ENCODE assay signal across 8 mouse cellular contexts in the genomic region with DNA sequence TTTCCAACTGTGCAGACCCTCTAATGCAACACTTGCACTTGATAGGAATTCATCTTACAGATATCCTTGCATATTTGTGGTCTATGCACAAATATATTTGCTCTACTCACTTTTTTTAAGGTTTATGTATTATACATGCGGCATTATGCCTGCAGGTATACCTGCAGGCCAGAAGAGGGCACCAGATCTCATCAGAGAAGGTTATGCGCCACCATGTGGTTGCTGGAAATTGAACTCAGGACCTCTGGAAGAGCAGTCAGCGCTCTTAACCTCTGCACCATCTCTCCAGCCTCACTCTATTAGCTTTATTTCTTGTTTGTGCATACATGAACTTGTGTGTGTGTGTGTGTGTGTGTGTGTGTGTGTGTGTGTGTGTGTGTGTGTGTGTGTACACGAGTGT. TPM values are rescaled to one million over a fixed set of nuclear protein-coding genes. Genes with fewer than 3 reads are reported as not detected.
DNase-seq lines count a peak whose midpoint lies in the region; ATAC-seq and TF ChIP-seq lines count a peak whose summit lies in the region.

No protein-coding gene starts in this region.

- TF ChIP-seq CTCF in layer of hippocampus, adult 2 months (conservative IDR thresholded peaks at IDR 0.05): peak; percentile 83
- TF ChIP-seq CTCF in G1E (IDR thresholded peaks at IDR 0.05; ENCODE audit: low read depth, low read length): peak; percentile 68
- TF ChIP-seq CTCF in lung, adult 2 months (IDR thresholded peaks at IDR 0.05; ENCODE audit: insufficient read depth, low read length): peak; percentile 67

- peaks cover 4% of the 10 kb centered on the region for H3K4me1 ChIP-seq in G1E (ENCODE audit: insufficient read depth, low read depth, low read length)
- peaks cover 5% of the 10 kb centered on the region; the same call in 1 of the 2 replicates for H3K4me1 ChIP-seq in lung, adult 2 months (ENCODE audit: control insufficient read depth, insufficient read depth, low read length)

- peaks cover 26% of the 10 kb centered on the region for H3K27me3 ChIP-seq in G1E (ENCODE audit: insufficient read depth, low read length)

- no peak overlapping the region for H3K4me3 ChIP-seq in layer of hippocampus, adult 2 months
- no peak overlapping the region for H3K4me3 ChIP-seq in G1E (ENCODE audit: low read depth, low read length)
- H3K4me3 ChIP-seq in lung, adult 2 months (replicated peaks; ENCODE audit: extremely low read depth, low read depth, low read length): no peak overlapping the region

- H3K27ac ChIP-seq in layer of hippocampus, adult 2 months: no peak overlapping the region

- no peak for ATAC-seq in G1E (ENCODE audit: extremely low read depth, insufficient number of reproducible peaks, low FRiP score, poor library complexity, severe bottlenecking)

- no peak for DNase-seq in layer of hippocampus, adult 2 months (ENCODE audit: low spot score in 2 of 2)
- no peak for DNase-seq in layer of hippocampus, adult 9-11 months
- no peak for DNase-seq in G1E (ENCODE audit: low spot score)
- peak; percentile 55 for DNase-seq in c-Kit-positive CD71-positive TER-119-negative erythroid progenitor cells, embryonic 14.5 days (ENCODE audit: low read depth)
- no peak for DNase-seq in lung, adult 2 months
- DNase-seq in thymus, postnatal 0 days (ENCODE audit: low spot score): peak; percentile 73
- DNase-seq in layer of hippocampus, postnatal 25 days (ENCODE audit: extremely low spot score in 1 of 2, low spot score in 1 of 2): no peak
- DNase-seq in left cerebral cortex, adult 9 months (ENCODE audit: low spot score in 2 of 2): no peak

- H3K9me3 ChIP-seq in G1E (replicated peaks): no peaks in the 10 kb centered on the region

- TF ChIP-seq POLR2A in lung, adult 2 months (IDR thresholded peaks at IDR 0.05; ENCODE audit: borderline replicate concordance, extremely low read depth, low read depth, low read length): no peak

- no peaks in the 10 kb centered on the region for H3K36me3 ChIP-seq in G1E (replicated peaks)

- WGBS in lung, adult 2 months: 33% methylated on average over 4 of the region's 4 CpGs

RNA-seq across cellular contexts. Expression of a gene that starts 9.9 kb away (rescaled TPM):
- total RNA-seq in layer of hippocampus, adult 2 months (2021): 10 to 100 TPM; 10.1 to 10.2 TPM
- total RNA-seq in G1E (2014; fragmentation: Nextera tagmentation) (37.2 and 56.6 TPM in 2 replicates), G1E (2017) (15.9 and 20.6 TPM in 2 replicates)
- polyA plus RNA-seq in G1E (2012): 0.97 and 1.7 TPM in 2 replicates
- polyA plus RNA-seq in lung, adult 2 months (2012; rRNA removed): 7.4 and 9.3 TPM in 2 replicates
- 31.7 and 35.8 TPM in 2 replicates for polyA plus RNA-seq in thymus, postnatal 0 days (2015; fragmentation: Nextera tagmentation; extraction: Ambion mirVana)
- 10 to 100 TPM; 10.7 to 11.1 TPM for total RNA-seq in layer of hippocampus, postnatal 25 days (2021)

RNA-seq across cellular contexts. Expression of a gene that starts 29.3 kb away (rescaled TPM):
- 10 to 100 TPM; 13.2 to 14.5 TPM for total RNA-seq in layer of hippocampus, adult 2 months (2021)
- total RNA-seq in G1E (2014; fragmentation: Nextera tagmentation) (1.9 and 2.3 TPM in 2 replicates), G1E (2017) (1.0 and 1.7 TPM in 2 replicates)
- polyA plus RNA-seq in G1E (2012): 0.09 and 0.22 TPM in 2 replicates
- polyA plus RNA-seq in lung, adult 2 months (2012; rRNA removed): 7.9 and 11.5 TPM in 2 replicates
- polyA plus RNA-seq in thymus, postnatal 0 days (2015; fragmentation: Nextera tagmentation; extraction: Ambion mirVana): 1.4 and 1.6 TPM in 2 replicates
- total RNA-seq in layer of hippocampus, postnatal 25 days (2021): 10 to 100 TPM; 10.5 to 14.8 TPM

RNA-seq across cellular contexts. Expression of a gene that starts 29.6 kb away (rescaled TPM):
- total RNA-seq in layer of hippocampus, adult 2 months (2021): 10 to 100 TPM; 14.3 to 14.6 TPM
- not detected in 2 replicates for total RNA-seq in G1E (2014; fragmentation: Nextera tagmentation)
- 0.93 and 1.1 TPM in 2 replicates for total RNA-seq in G1E (2017)
- 0.09 and 0.10 TPM in 2 replicates for polyA plus RNA-seq in G1E (2012)
- 5.3 and 9.2 TPM in 2 replicates for polyA plus RNA-seq in lung, adult 2 months (2012; rRNA removed)
- 3.1 and 4.2 TPM in 2 replicates for polyA plus RNA-seq in thymus, postnatal 0 days (2015; fragmentation: Nextera tagmentation; extraction: Ambion mirVana)
- total RNA-seq in layer of hippocampus, postnatal 25 days (2021): 10 to 100 TPM; 11.5 to 14.0 TPM

RNA-seq across cellular contexts. Expression of a gene that starts 38.3 kb away (rescaled TPM):
- 100 to 1,000 TPM; 206 to 221 TPM for total RNA-seq in layer of hippocampus, adult 2 months (2021)
- 149 TPM in 2 replicates for total RNA-seq in G1E (2014; fragmentation: Nextera tagmentation)
- 257 and 259 TPM in 2 replicates for total RNA-seq in G1E (2017)
- polyA plus RNA-seq in G1E (2012): 206 and 297 TPM in 2 replicates
- polyA plus RNA-seq in lung, adult 2 months (2012; rRNA removed): 134 and 135 TPM in 2 replicates
- polyA plus RNA-seq in thymus, postnatal 0 days (2015; fragmentation: Nextera tagmentation; extraction: Ambion mirVana): 485 and 514 TPM in 2 replicates
- 100 to 1,000 TPM; 231 to 241 TPM for total RNA-seq in layer of hippocampus, postnatal 25 days (2021)

RNA-seq across cellular contexts. Expression of a gene that starts 56.1 kb away (rescaled TPM):
- total RNA-seq in layer of hippocampus, adult 2 months (2021): 10 to 100 TPM; 40.0 to 40.6 TPM
- total RNA-seq in G1E (2014; fragmentation: Nextera tagmentation) (not detected in 2 replicates), G1E (2017) (0.05 TPM in 1 of 2 replicates, not detected in the other)
- polyA plus RNA-seq in G1E (2012): not detected in 2 replicates
- polyA plus RNA-seq in lung, adult 2 months (2012; rRNA removed): 72.8 and 95.2 TPM in 2 replicates
- 3.2 and 3.4 TPM in 2 replicates for polyA plus RNA-seq in thymus, postnatal 0 days (2015; fragmentation: Nextera tagmentation; extraction: Ambion mirVana)
- 10 to 100 TPM; 29.9 to 41.8 TPM for total RNA-seq in layer of hippocampus, postnatal 25 days (2021)

Comparison
In these comparisons a context has a peak if more than half of its experiments do, and no peak if none do; other contexts are left out.
1. DNase-seq: peak in c-Kit-positive CD71-positive TER-119-negative erythroid progenitor cells, embryonic 14.5 days (single experiment) and thymus, postnatal 0 days (single experiment); none in layer of hippocampus, adult 2 months (0 of 2), layer of hippocampus, adult 9-11 months (single experiment), G1E (single experiment), lung, adult 2 months (single experiment), layer of hippocampus, postnatal 25 days (0 of 2) and left cerebral cortex, adult 9 months (0 of 2).
2. RNA of a gene that starts 29.6 kb away (total RNA-seq): 14.3 to 14.6 TPM in layer of hippocampus, adult 2 months and 11.5 to 14.0 TPM in layer of hippocampus, postnatal 25 days; 0.93 to 1.1 TPM in G1E; every median in the first group is over 4 times any median in the second.
3. Peak in every context shown above with its lines, with median percentiles within 50 percentile points of each other: CTCF ChIP-seq.